Mouse (Mus musculus): ENCODE results near the gene Mrps23. TPM values are rescaled to one million over a fixed set of nuclear protein-coding genes. Genes with fewer than 3 reads are reported as not detected.
"Not testable (repeated sequence)": the region's sequence is repeated elsewhere in the genome, so short reads cannot be mapped to it uniquely, and the experiment has no call there.

Gene Mrps23
- polyA plus RNA-seq, 1 experiment from 2014 or later = 78.8 TPM

DNA sequence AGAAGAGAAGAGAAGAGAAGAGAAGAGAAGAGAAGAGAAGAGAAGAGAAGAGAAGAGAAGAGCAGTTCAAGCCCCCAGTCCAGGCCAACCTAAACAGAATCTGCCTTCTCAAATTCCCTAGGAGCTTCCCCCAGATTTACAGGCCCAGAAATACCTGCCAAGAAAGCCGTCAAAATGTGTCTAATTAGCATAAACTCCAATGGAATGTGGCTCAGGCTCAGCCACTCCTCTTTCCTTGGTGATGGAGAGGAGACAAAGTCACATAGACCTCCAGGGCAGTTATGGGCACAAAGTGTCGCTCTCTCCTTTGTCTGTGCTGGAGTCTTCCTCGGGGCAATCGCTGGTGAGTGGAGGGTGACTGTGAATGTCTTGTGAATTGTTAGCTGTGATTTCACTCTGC lies 6.0 kb upstream of the Mrps23 start:
- 21% methylated on average over 4 of the region's 4 CpGs for WGBS
- peaks cover 51% of the 10 kb centered on the region for H3K4me1 ChIP-seq
- no peaks in the 10 kb centered on the region for H3K9me3 ChIP-seq (replicated peaks)

DNA sequence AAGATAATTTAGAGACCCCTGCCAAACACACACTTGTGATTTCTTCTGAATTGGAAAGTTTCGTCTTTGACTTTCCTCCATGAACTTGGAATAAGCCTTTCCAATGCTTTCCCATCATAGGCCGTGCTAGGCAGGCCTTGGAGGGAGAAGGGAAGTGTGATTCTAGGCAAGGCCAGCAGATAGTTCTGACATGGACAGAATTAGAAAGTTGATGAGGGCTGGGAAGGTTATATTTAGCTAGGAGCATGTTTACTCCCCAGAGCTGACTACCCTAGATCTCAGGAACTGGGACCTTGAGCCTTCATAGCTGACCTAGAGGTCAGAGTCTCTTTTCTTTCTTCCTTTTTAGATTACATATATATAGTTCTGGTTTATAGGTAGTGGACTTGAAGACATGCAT lies 3.0 kb upstream of the Mrps23 start:
- Histone ChIP-seq H3K27me3 (ENCODE audit: low read depth, poor library complexity, severe bottlenecking) (0 out of 2 replicates have a peak, but pooled peaks cover 7% of the 10 kb centered on the region), H3K4me3 (no peak overlapping the region), H3K36me3 (peaks cover 7% of the 10 kb centered on the region), H3K9me3 (replicated peaks) (no peaks in the 10 kb centered on the region), H3K27ac (replicated peaks) (no peak overlapping the region), H3K4me1 (peaks cover 59% of the 10 kb centered on the region)
- DNase-seq (ENCODE audit: low spot score) = no peak
- WGBS = 81% methylated on average over 2 of the region's 2 CpGs

More for the DNA sequence above, 6.0 kb upstream of the Mrps23 start:
- 0 out of 2 replicates have a peak overlapping the region, but pooled peaks have one; percentile 2 for H3K27ac ChIP-seq (replicated peaks)
- no peak for DNase-seq (ENCODE audit: low spot score)
- no peaks in the 10 kb centered on the region; the same call in 1 of the 2 replicates for H3K36me3 ChIP-seq
- peaks cover 27% of the 10 kb centered on the region for H3K27me3 ChIP-seq (ENCODE audit: low read depth, poor library complexity, severe bottlenecking)
- H3K4me3 ChIP-seq = no peak overlapping the region

DNA sequence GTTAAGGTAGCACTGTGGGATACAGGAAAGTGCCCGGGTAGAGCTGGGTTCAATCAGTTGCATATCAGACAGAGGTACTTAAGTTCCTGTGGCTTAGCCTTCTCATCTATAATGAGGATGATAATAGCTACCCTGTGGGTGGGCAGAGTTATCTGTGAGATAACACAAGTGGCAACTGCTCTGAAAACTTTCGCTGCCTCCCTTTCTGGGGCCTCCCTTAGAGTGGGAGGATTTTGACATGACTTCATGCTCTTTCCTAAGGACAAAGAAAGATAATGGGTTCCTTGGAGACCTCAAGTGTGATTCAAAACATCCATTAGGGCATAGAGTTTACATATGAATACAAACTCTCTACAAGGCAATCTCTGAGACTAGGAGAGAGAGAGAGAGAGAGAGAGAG lies 2.1 kb upstream of the Mrps23 start:
- WGBS = 8% methylated on average over 2 of the region's 2 CpGs

DNA sequence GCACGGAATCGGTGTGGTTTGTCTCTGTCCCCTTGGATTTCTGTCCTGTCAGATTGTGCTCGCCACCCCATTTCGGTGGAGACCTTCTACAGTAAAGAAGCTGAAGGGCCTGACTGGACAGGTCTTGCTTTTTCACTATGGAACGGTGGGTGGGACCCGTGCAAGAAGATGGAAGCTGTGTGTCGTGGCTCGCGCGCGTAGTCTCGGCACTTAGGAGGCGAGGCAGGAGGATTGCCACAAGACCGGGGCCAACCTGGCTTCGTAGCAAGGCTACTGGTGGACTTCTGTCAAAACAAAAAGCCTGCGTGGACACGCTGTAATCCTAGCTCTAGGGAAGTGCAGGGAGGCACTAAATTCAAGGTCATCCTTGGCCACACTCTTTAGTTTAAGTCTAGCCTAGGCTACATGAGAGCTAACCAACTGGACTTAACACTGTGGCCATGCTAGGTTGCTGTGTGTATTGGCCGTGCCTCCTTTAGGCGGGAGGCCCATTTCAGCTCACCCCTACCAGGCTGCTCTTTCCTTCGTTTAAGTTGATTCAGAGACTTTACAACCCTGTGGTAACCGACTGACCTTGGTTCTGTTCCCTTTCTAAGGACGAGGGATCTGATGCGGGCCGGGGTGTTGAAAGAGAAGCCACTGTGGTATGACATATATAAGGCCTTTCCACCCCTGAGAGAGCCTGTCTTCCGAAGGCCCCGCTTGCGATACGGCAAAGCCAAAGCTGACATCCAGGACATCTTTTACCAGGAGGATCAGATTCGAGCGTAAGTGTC lies 593 bp downstream of the Mrps23 start:
- no peak for DNase-seq (ENCODE audit: low spot score)
- Histone ChIP-seq H3K9me3 (replicated peaks) (no peaks in the 10 kb centered on the region), H3K27ac (replicated peaks) (peak overlapping the region; percentile 91), H3K4me1 (peaks cover 41% of the 10 kb centered on the region), H3K4me3 (peak overlapping the region; percentile 69), H3K27me3 (ENCODE audit: low read depth, poor library complexity, severe bottlenecking) (0 out of 2 replicates have a peak, but pooled peaks cover 7% of the 10 kb centered on the region), H3K36me3 (peaks cover 41% of the 10 kb centered on the region)
- WGBS = 37% methylated on average over 30 of the region's 30 CpGs

More for the DNA sequence above, 2.1 kb upstream of the Mrps23 start:
- H3K9me3 ChIP-seq (replicated peaks) = no peaks in the 10 kb centered on the region
- 0 out of 2 replicates have a peak, but pooled peaks cover 7% of the 10 kb centered on the region for H3K27me3 ChIP-seq (ENCODE audit: low read depth, poor library complexity, severe bottlenecking)
- H3K4me1 ChIP-seq = peaks cover 57% of the 10 kb centered on the region
- DNase-seq (ENCODE audit: low spot score) = no peak
- H3K4me3 ChIP-seq = no peak overlapping the region
- 0 out of 2 replicates have a peak overlapping the region, but pooled peaks have one; percentile 46 for H3K27ac ChIP-seq (replicated peaks)
- H3K36me3 ChIP-seq = peaks cover 14% of the 10 kb centered on the region

DNA sequence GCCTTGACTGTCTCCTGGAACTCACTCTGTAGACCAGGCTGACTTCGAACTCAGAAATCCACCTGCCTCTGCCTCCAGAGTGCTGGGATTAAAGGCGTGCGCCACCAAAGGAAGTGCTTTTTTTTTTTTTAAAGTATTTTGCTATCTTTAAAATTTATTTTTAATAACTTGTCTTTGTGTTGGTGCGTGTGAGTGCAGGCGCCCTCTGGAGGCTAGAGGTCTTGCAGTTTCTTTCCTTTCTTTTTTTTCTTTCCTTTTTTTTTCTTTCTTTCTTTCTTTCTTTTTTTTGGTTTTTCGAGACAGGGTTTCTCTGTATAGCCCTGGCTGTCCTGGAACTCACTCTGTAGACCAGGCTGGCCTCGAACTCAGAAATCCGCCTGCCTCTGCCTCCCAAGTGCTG lies 2.4 kb downstream of the Mrps23 start:
- not testable (repeated sequence) for H3K27me3 ChIP-seq (ENCODE audit: low read depth, poor library complexity, severe bottlenecking); DNase-seq (ENCODE audit: low spot score); H3K9me3 ChIP-seq (replicated peaks); H3K4me3 ChIP-seq; H3K27ac ChIP-seq (replicated peaks)
- 87% methylated on average over 8 of the region's 8 CpGs for WGBS
- Histone ChIP-seq H3K36me3 (peaks cover 59% of the 10 kb centered on the region), H3K4me1 (peaks cover 39% of the 10 kb centered on the region)

DNA sequence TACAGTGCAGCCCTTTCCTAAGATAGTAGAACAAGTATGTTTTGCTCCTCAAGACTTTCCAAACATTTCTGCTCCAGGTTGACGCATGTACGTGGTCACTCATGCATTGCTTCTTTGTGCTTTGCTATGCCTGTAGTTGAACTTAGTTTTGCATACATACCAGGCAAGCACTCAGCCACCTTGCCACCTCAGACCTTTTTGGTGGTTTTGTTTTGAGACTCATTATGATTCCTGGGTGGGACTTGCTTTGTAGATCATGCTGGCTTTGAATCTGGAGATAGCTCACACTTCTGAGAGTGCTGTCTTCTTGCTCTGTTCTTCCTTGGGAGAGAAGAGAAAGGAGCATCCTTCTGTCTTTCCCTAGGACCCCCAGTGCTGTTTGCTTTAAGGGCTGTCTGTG lies 3.5 kb downstream of the Mrps23 start:
- Histone ChIP-seq H3K36me3 (peaks cover 70% of the 10 kb centered on the region), H3K9me3 (replicated peaks) (no peaks in the 10 kb centered on the region), H3K4me1 (peaks cover 28% of the 10 kb centered on the region), H3K27me3 (ENCODE audit: low read depth, poor library complexity, severe bottlenecking) (no peaks in the 10 kb centered on the region), H3K27ac (replicated peaks) (no peak overlapping the region), H3K4me3 (no peak overlapping the region)
- WGBS = 98% methylated on average over 2 of the region's 2 CpGs
- DNase-seq (ENCODE audit: low spot score) = no peak

DNA sequence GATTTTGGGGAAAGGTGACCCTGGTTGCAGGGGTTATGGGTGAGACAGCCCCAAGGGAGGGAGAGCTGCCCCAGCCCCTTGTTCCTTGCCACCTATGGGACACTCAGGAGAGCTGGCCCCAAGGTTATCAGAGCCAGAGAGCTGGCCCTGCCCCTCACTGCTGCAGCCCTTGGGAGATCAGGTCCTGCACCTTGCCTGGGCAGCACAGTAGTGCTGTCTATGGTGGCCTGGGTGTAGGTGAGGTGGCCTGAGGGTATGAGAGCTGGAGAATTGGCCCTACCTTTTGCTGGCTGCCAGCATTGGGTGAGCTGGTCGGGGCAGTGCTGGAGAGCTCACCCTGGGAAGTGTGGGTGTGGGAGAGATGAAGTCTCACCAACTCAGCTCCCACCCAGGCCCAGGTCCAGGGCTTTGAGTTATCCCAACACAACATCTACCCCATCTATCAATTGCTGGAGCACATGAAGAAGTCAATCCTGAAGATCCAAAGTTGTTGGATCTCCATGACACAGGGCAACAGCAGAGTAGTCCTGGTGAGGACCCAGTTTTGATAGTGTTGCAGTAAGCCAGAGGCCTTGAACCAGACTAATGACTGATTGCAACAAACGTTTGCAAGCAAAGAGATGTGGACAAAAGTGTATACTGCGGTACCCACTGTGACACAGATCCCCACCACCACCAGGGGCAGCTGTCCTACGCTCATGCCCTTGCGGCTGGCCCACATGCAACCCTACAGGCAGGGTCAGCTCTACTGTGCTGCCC lies 7.8 kb downstream of the Mrps23 start:
- H3K27me3 ChIP-seq (ENCODE audit: low read depth, poor library complexity, severe bottlenecking) = 0 out of 2 replicates have a peak, but pooled peaks cover 6% of the 10 kb centered on the region
- H3K4me1 ChIP-seq = peaks cover 29% of the 10 kb centered on the region
- H3K27ac ChIP-seq (replicated peaks) = no peak overlapping the region
- no peak for DNase-seq (ENCODE audit: low spot score)
- no peaks in the 10 kb centered on the region for H3K9me3 ChIP-seq (replicated peaks)
- no peak overlapping the region for H3K4me3 ChIP-seq
- H3K36me3 ChIP-seq = peaks cover 57% of the 10 kb centered on the region
- WGBS = 89% methylated on average over 5 of the region's 5 CpGs

DNA sequence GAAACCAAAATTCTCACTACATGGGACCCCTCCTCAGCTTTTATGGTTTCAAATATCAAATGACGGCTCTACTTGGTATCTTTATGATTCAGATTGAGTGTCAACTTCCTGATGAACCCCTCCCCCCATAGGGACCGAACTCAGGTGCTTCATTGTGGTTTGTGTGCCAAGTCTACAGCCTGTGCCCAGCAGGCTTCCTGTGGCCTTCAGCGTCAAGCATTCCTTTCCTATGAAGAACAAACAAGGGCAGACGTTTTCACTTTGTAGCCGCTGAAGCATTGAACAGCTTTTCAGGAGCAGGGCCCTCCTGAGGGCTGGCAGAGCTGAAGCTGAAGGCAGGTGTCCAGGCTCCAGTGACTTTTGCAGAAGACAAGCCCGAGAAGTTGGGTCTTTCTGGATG lies 9.6 kb downstream of the Mrps23 start:
- WGBS = 63% methylated on average over 6 of the region's 6 CpGs
- no peak overlapping the region for H3K4me3 ChIP-seq
- no peak for DNase-seq (ENCODE audit: low spot score)
- no peaks in the 10 kb centered on the region for H3K9me3 ChIP-seq (replicated peaks)
- peaks cover 40% of the 10 kb centered on the region for H3K36me3 ChIP-seq
- peaks cover 6% of the 10 kb centered on the region; the same call in 1 of the 2 replicates for H3K27me3 ChIP-seq (ENCODE audit: low read depth, poor library complexity, severe bottlenecking)
- peak overlapping the region; percentile 83 for H3K27ac ChIP-seq (replicated peaks)
- peaks cover 31% of the 10 kb centered on the region for H3K4me1 ChIP-seq

DNA sequence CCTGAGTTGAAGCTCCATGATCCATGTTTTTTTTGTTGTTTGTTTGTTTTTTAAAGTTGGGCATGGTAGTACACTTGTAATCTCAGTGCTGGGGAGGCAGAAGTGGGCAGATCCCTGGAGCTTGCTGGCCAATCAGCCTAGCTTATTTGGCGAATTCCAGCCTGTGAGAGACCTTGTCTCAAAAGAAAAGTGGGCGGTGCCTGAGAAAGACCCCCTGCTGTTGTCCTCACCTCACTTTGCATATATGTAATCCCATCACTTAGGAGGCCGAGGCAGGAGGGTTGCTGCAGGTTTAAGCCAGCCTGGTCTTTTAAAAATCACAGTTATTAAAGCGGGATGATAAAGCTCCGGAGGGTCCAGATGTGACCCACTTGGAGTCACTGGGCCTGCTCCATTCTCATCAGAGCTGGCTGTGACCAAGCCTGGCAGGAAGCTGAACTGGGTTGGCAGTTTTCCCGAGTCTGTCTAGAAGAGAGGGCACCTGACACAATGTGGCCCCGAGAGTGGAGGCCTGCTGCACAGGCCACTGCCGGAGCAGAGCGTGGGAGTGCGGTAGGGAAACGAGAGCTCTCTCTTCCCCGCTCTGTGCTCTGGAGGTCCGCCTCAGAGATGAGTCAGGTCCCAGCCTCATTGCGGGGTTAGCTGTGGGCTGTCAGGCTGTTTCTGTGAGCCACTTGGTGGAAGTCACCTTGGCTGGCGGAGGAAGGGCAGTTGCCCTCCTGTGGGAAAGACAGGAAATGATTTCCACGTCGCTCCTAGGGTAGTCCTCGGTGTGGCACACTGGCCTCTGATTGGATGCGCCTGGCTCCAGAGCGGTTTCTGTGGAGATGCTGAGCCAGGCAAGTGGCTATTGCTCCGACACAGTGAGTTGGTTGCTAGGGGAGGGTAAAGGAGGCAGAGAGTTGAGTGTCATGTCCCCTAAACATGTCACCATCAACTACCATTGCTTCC lies 11.0 kb downstream of the Mrps23 start:
- 74% methylated on average over 21 of the region's 21 CpGs for WGBS
- Histone ChIP-seq H3K36me3 (peaks cover 26% of the 10 kb centered on the region), H3K27me3 (ENCODE audit: low read depth, poor library complexity, severe bottlenecking) (peaks cover 6% of the 10 kb centered on the region; the same call in 1 of the 2 replicates), H3K27ac (replicated peaks) (peak overlapping the region; percentile 83), H3K4me3 (no peak overlapping the region), H3K9me3 (replicated peaks) (no peaks in the 10 kb centered on the region), H3K4me1 (peaks cover 33% of the 10 kb centered on the region)
- DNase-seq (ENCODE audit: low spot score) = peak; percentile 39

DNA sequence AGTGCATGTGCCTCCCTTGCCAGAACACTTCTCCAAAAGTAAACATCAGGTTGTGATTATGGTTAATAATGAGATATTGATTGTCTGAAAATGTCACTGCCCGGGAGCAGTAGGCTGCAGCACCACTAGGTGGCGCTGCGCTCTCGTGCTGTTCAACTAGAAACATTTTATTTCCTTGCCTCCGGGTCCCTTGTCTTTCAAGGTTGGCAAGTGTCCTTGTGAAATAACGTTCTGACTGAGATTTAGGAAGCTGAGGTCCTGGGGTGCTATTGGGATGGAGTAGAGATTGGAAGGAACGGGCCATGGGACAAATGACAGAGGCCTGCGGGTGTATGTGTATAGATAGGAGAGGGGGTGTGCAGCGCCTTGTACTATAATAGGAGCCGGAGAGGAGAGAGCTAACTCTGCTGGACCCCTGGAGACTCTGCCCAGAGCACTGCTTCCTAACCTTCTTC lies 12.1 kb downstream of the Mrps23 start:
- WGBS = 18% methylated on average over 10 of the region's 10 CpGs
- H3K36me3 ChIP-seq = peaks cover 15% of the 10 kb centered on the region
- DNase-seq (ENCODE audit: low spot score) = peak; percentile 80
- peaks cover 6% of the 10 kb centered on the region; the same call in 1 of the 2 replicates for H3K27me3 ChIP-seq (ENCODE audit: low read depth, poor library complexity, severe bottlenecking)
- H3K27ac ChIP-seq (replicated peaks) = peak overlapping the region; percentile 83
- no peaks in the 10 kb centered on the region for H3K9me3 ChIP-seq (replicated peaks)
- H3K4me3 ChIP-seq = peak overlapping the region; percentile 20; the same call in 1 of the 2 replicates
- peaks cover 33% of the 10 kb centered on the region for H3K4me1 ChIP-seq

DNA sequence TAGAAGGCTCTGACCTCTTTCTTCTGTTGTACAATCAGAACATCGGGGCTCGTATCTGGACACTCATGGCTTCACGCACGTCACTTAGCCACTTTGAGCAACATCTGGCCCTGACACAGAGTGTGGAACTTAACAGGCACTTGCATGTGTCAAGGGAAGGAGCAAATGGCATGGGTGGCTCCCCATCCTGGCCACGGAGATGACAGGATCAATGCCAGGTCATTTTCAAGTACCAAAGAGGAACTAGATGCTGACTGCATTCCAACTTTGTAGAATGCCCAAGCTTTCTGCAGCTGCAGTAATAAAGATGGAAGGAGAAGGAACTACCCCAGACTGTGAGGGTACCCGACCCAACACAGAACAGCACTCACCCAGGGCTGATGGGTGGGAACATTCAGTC lies 14.0 kb downstream of the Mrps23 start:
- DNase-seq (ENCODE audit: low spot score) = no peak

DNA sequence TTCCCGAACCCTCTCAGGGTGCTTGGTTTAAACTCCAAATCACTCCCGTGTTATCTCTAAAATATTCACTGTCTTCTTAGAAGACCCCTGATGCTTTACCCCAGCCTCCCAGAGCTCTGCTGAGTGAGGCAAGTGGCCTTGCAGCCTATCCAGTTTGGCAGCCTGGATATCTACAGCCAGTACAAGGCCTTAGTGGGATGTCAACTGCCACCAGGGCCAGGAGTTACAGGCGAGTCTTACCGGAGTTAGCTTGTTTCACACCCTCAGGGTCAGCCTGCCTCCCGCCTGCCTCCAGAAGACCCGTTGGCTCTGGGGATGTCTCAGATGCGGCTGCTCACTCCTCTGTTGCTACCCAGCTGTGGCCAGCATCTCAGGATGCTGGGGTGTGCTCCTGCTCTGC lies 14.4 kb downstream of the Mrps23 start:
- Histone ChIP-seq H3K4me1 (peaks cover 33% of the 10 kb centered on the region), H3K27ac (replicated peaks) (peak overlapping the region; percentile 75), H3K36me3 (no peaks in the 10 kb centered on the region), H3K9me3 (replicated peaks) (no peaks in the 10 kb centered on the region), H3K27me3 (ENCODE audit: low read depth, poor library complexity, severe bottlenecking) (peaks cover 6% of the 10 kb centered on the region; the same call in 1 of the 2 replicates), H3K4me3 (no peak overlapping the region)
- no peak for DNase-seq (ENCODE audit: low spot score)
- 79% methylated on average over 7 of the region's 7 CpGs for WGBS

More for the DNA sequence above, 14.0 kb downstream of the Mrps23 start:
- Histone ChIP-seq H3K36me3 (no peaks in the 10 kb centered on the region), H3K27ac (replicated peaks) (peak overlapping the region; percentile 75), H3K4me3 (no peak overlapping the region), H3K4me1 (peaks cover 33% of the 10 kb centered on the region), H3K27me3 (ENCODE audit: low read depth, poor library complexity, severe bottlenecking) (peaks cover 6% of the 10 kb centered on the region; the same call in 1 of the 2 replicates), H3K9me3 (replicated peaks) (no peaks in the 10 kb centered on the region)
- WGBS = 92% methylated on average over 6 of the region's 6 CpGs

Data from midbrain, embryonic 10.5 days (tissue).